Mouse (Mus musculus) C3H10T1/2 (cell line): ENCODE measurements around the gene Nrde2. TPM values are rescaled to one million over a fixed set of nuclear protein-coding genes. Genes with fewer than 3 reads are reported as not detected.

Experiments
- polyA plus RNA-seq, 2 experiments: library from polyadenylated mRNA; unstranded; fragments of >200 nt; fragmentation: generic; extraction: Trizol; gene quantifications; one replicate each; pipeline ENCODE4 v1.2.1; 2012; ENCODE audit warnings: missing spikeins in 2 of 2

Gene Nrde2
- polyA plus RNA-seq: 10 to 100 TPM in 1 of 2 experiments, 1 to 10 TPM in 1; 7.5 to 13.1 TPM

GRCm38 (mm10) chr12:100159261-100159975, at the start of gene Nrde2:
Nrde2 (minus strand) TSS chr12:100159653.

GRCm38 (mm10) chr12:100198967-100199660, 39.7 kb upstream of the Nrde2 start, which contains the start of gene Calm1:
Calm1 (plus strand) TSS chr12:100199435.

DNA sequence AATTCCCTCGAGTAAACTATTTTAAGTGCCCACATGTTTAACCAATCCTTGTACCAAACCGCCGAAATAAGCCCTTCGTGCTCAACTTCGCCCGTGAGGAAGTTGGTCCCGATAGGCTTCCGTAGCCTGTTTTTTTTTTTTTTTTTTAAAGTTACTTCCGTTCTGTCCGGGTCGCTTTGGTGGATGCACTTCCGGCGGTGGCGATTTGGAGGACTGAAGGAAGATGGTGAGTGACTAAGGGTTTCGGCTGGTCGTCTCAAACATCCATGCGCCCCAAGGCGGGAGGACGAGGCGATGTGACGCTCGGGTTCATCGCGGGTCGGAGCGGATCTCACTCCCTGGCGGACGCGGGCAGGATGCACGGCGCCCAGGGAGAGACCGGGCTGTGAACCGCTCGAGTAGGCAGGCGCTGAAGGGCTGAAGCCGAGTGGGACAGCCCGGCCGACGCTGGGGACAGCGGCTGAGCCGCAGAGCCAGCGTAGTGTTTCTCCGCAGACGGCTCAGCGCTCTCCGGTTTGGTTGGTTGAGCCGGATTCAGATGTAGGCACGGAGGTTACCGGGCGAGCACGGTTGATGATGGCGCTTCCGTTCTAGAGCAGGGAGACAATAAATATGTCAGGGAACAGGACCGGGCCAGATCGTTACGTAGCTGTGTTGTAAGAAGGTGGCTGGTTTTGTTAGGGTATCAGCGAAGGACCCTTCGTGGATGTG, 49.3 kb downstream of the Nrde2 start, which contains the start of gene Psmc1:
TSS of gene Psmc1 (plus strand) at position 169 of the 711 bp plus-strand sequence.

Other genes starting within 250 kb of the Nrde2 start
- gene Kcnk13, start 195.2 kb downstream of the Nrde2 start, polyA plus RNA-seq: not detected
- 100 to 1,000 TPM in 1 of 2 experiments, 10 to 100 TPM in 1; 97.1 to 135 TPM for gene Psmc1, start 49.5 kb downstream of the Nrde2 start, polyA plus RNA-seq
- 100 to 1,000 TPM in 1 of 2 experiments, 10 to 100 TPM in 1; 55.2 to 327 TPM for gene Calm1, start 39.8 kb upstream of the Nrde2 start, polyA plus RNA-seq